Mouse (Mus musculus) gastrocnemius, adult 8-10 months (tissue): ENCODE data around the gene Gm3448. TPM values are rescaled to one million over a fixed set of nuclear protein-coding genes. Genes with fewer than 3 reads are reported as not detected.
A peak's percentile ranks its signal among the peaks of the same experiment; 100 is the strongest.
"Not testable (repeated sequence)": the region's sequence is repeated elsewhere in the genome, so short reads cannot be mapped to it uniquely, and the experiment has no call there.

Experiments used
- DNase-seq, 2 experiments: peaks; one replicate each; pipeline ENCODE4 v3.0.0; 2022; ENCODE audit warnings: low spot score in 2 of 2
- total RNA-seq, 4 experiments: library from RNA; stranded (reverse); gene quantifications; 2 replicates each; pipeline ENCODE4 v1.2.4; 2022

Gm3448 gene
- under 1 TPM; 0.44 to 0.79 (median 0.56) TPM for total RNA-seq

GRCm38 (mm10) chr17:15041175-15041729, at the start of gene Gm3448, which contains the start of the genes Ermard and Tcte3:
Gene Gm3448 (minus strand): TSS chr17:15041537.
Gene Ermard (plus strand): TSS chr17:15041208.
Gene Tcte3 (minus strand): TSS chr17:15041488.
- DNase-seq: not testable (repeated sequence)

GRCm38 (mm10) chr17:15088591-15089001, 47.3 kb upstream of the Gm3448 start:
- no peak for DNase-seq

GRCm38 (mm10) chr17:15088166-15088565, 46.8 kb upstream of the Gm3448 start:
- DNase-seq: no peak

- DNase-seq: no peak
Observed at GRCm38 (mm10) chr17:15085006-15085405, 43.7 kb upstream of the Gm3448 start.

- DNase-seq: no peak
Observed at GRCm38 (mm10) chr17:15084226-15084848, 43.0 kb upstream of the Gm3448 start.

GRCm38 (mm10) chr17:15077536-15077935, 36.2 kb upstream of the Gm3448 start:
- no peak for DNase-seq

GRCm38 (mm10) chr17:15075033-15075432, 33.7 kb upstream of the Gm3448 start:
- no peak for DNase-seq

- DNase-seq: no peak
Observed at GRCm38 (mm10) chr17:15072211-15072610, 30.9 kb upstream of the Gm3448 start.

- DNase-seq: no peak
Observed at GRCm38 (mm10) chr17:15069124-15069523, 27.8 kb upstream of the Gm3448 start.

GRCm38 (mm10) chr17:15068040-15068792, 26.9 kb upstream of the Gm3448 start:
- DNase-seq: no peak

- DNase-seq: peak in 1 of 2 experiments; percentile 12
Observed at GRCm38 (mm10) chr17:15066911-15067310, 25.6 kb upstream of the Gm3448 start.

GRCm38 (mm10) chr17:15066066-15066465, 24.7 kb upstream of the Gm3448 start:
- DNase-seq: no peak

- DNase-seq: peak in 1 of 2 experiments; percentile 20
Observed at GRCm38 (mm10) chr17:15065391-15066024, 24.2 kb upstream of the Gm3448 start.

GRCm38 (mm10) chr17:15060356-15060755, 19.0 kb upstream of the Gm3448 start:
- no peak for DNase-seq

GRCm38 (mm10) chr17:15059646-15060045, 18.3 kb upstream of the Gm3448 start:
- DNase-seq: no peak

- no peak for DNase-seq
Observed at GRCm38 (mm10) chr17:15058161-15058591, 16.8 kb upstream of the Gm3448 start.

GRCm38 (mm10) chr17:15055925-15056324, 14.6 kb upstream of the Gm3448 start:
- no peak for DNase-seq

- not testable (repeated sequence) for DNase-seq
Observed at GRCm38 (mm10) chr17:15053829-15054200, 12.5 kb upstream of the Gm3448 start.

- DNase-seq: not testable (repeated sequence)
Observed at GRCm38 (mm10) chr17:15053183-15053828, 12.0 kb upstream of the Gm3448 start.

GRCm38 (mm10) chr17:15052766-15053165, 11.4 kb upstream of the Gm3448 start:
- not testable (repeated sequence) for DNase-seq

GRCm38 (mm10) chr17:15050338-15050737, 9.0 kb upstream of the Gm3448 start:
- not testable (repeated sequence) for DNase-seq
